ENCODE assay signal across 22 mouse cellular contexts in genomic region chr17:80105348-80105978, GRCm38 (mm10). TPM values are rescaled to one million over a fixed set of nuclear protein-coding genes. Genes with fewer than 3 reads are reported as not detected.
DNase-seq lines count a peak whose midpoint lies in the region; TF ChIP-seq lines count a peak whose summit lies in the region.
"Had no signal": no experiment of that assay in that cellular context is flagged by ENCODE, and none has a peak within 500 bp of the region (broad histone marks: within the 10 kb centered on the region; RNA-seq: fewer than 3 reads in every experiment).

No protein-coding gene starts in this region.

- H3K79me2 ChIP-seq in CH12.LX (replicated peaks; ENCODE audit: control insufficient read depth, extremely low read depth, insufficient read depth, poor library complexity, severe bottlenecking), result no peaks in the 10 kb centered on the region

- no peak for TF ChIP-seq EP300 in CH12.LX (IDR thresholded peaks at IDR 0.05; ENCODE audit: low read length)

- TF ChIP-seq POLR2A in CH12.LX (IDR thresholded peaks at IDR 0.05; ENCODE audit: low read depth, low read length), result no peak

- TF ChIP-seq RAD21 in CH12.LX (IDR thresholded peaks at IDR 0.05; ENCODE audit: low read depth, low read length), result no peak

- peaks cover 9% of the 10 kb centered on the region for H3K9me3 ChIP-seq in CH12.LX (replicated peaks; ENCODE audit: low read length)
- H3K9me3 ChIP-seq: embryonic facial prominence, embryonic 12.5 days; forebrain, embryonic 13.5 days; forebrain, embryonic 15.5 days had no signal

- H3K4me2 ChIP-seq in CH12.LX (ENCODE audit: insufficient read depth, low read depth, poor library complexity, severe bottlenecking), result peak overlapping the region; percentile 73
- H3K4me2 ChIP-seq: embryonic facial prominence, embryonic 12.5 days; forebrain, embryonic 13.5 days; forebrain, embryonic 15.5 days had no signal

- no peaks in the 10 kb centered on the region for H3K4me1 ChIP-seq in CH12.LX (ENCODE audit: control insufficient read depth in 1 of 2, insufficient read depth in 2 of 2)
- H3K4me1 ChIP-seq: embryonic facial prominence, embryonic 10.5 days; embryonic facial prominence, embryonic 12.5 days; forebrain, embryonic 13.5 days; forebrain, embryonic 15.5 days had no signal

- DNase-seq in CD4-positive helper T cell, adult 2 months (ENCODE audit: low read depth, low spot score), result peak; percentile 29
- DNase-seq in CD4-positive, CD25-positive, alpha-beta regulatory T cell, adult 2 months (ENCODE audit: low read depth, low spot score), result peak; percentile 48
- DNase-seq in CH12.LX (ENCODE audit: extremely low read depth), result no peak
- peak; percentile 68 for DNase-seq in induced T-regulatory cell, adult 2 months (ENCODE audit: low read depth)
- no peak for DNase-seq in gastrocnemius, postnatal 25 days
- no peak for DNase-seq in cerebellum, postnatal 4 days (ENCODE audit: low spot score in 2 of 2)
- DNase-seq in cerebellum, adult 8-10 months, result no peak
- DNase-seq in lung, adult 18-20 months, result no peak
- DNase-seq: adrenal gland, adult 8-10 months; adrenal gland, postnatal 14 days; adrenal gland, postnatal 36 days; cerebellum, adult 11-12 months; cerebellum, adult 2 months; cerebellum, adult 9-11 months; cerebellum, postnatal 14 days; cerebellum, postnatal 36 days; forebrain, postnatal 0 days had no signal

- in situ Hi-C loops in CH12.LX (cut with MboI; ENCODE audit: low pct_ligation_motif_present, low pct_unique_long_range_greater_than_20kb, low sequenced_read_pairs), result no loop called here

- H3K9ac ChIP-seq in CH12.LX (ENCODE audit: insufficient read depth, low read depth), result no peak overlapping the region
- H3K9ac ChIP-seq: embryonic facial prominence, embryonic 12.5 days; forebrain, embryonic 13.5 days; forebrain, embryonic 15.5 days; forebrain, postnatal 0 days had no signal

- no peak overlapping the region for H3K27ac ChIP-seq in CH12.LX (ENCODE audit: insufficient read depth, low read depth)
- H3K27ac ChIP-seq: embryonic facial prominence, embryonic 10.5 days; embryonic facial prominence, embryonic 12.5 days; forebrain, embryonic 13.5 days; forebrain, embryonic 15.5 days had no signal

- TF ChIP-seq CTCF in CH12.LX (conservative IDR thresholded peaks at IDR 0.05 in 1 of 2, IDR thresholded peaks at IDR 0.05 in 1 of 2; ENCODE audit: low read depth in 2 of 2, low read length in 2 of 2), result no peak

- dilution Hi-C loops in CH12.LX (cut with MboI; ENCODE audit: extremely low pct_ligation_motif_present, extremely low pct_unique_long_range_greater_than_20kb, low sequenced_read_pairs), result no loop called here

- H3K27me3 ChIP-seq in CH12.LX (replicated peaks), result peaks cover 3% of the 10 kb centered on the region
- H3K27me3 ChIP-seq: embryonic facial prominence, embryonic 12.5 days; forebrain, embryonic 13.5 days; forebrain, embryonic 15.5 days had no signal

- H3K4me3 ChIP-seq in CH12.LX (replicated peaks in 1 of 3; ENCODE audit: low read depth in 2 of 3, low read length in 2 of 3, poor library complexity in 1 of 3), result no peak overlapping the region
- H3K4me3 ChIP-seq: embryonic facial prominence, embryonic 10.5 days; embryonic facial prominence, embryonic 12.5 days; forebrain, embryonic 13.5 days; forebrain, embryonic 15.5 days had no signal

- no peaks in the 10 kb centered on the region for H3K36me3 ChIP-seq in CH12.LX (replicated peaks in 1 of 2; ENCODE audit: control insufficient read depth in 1 of 2, insufficient read depth in 1 of 2, low read length in 1 of 2)
- H3K36me3 ChIP-seq: embryonic facial prominence, embryonic 10.5 days; embryonic facial prominence, embryonic 12.5 days; forebrain, embryonic 15.5 days had no signal

TF ChIP-seq in CH12.LX, 34 proteins besides CTCF, POLR2A, EP300 and RAD21:
- no peak for TF ChIP-seq MAFK (IDR thresholded peaks at IDR 0.05; ENCODE audit: insufficient replicate concordance, low read length)
- TF ChIP-seq GABPA (IDR thresholded peaks at IDR 0.05; ENCODE audit: insufficient replicate concordance, low read depth, low read length), result no peak
- no peak for TF ChIP-seq JUND (conservative IDR thresholded peaks at IDR 0.05; ENCODE audit: low read depth, low read length)
- no peak for TF ChIP-seq USF1 (IDR thresholded peaks at IDR 0.05; ENCODE audit: low read depth, low read length)
- no peak for TF ChIP-seq ETS1 (conservative IDR thresholded peaks at IDR 0.05; ENCODE audit: low read depth, low read length)
- TF ChIP-seq ZNF384 (IDR thresholded peaks at IDR 0.05; ENCODE audit: low read depth, low read length), result no peak
- TF ChIP-seq MYC (IDR thresholded peaks at IDR 0.05; ENCODE audit: low read depth, low read length), result no peak
- no peak for TF ChIP-seq PAX5 (IDR thresholded peaks at IDR 0.05; ENCODE audit: low read length)
- no peak for TF ChIP-seq POLR2AphosphoS2 (IDR thresholded peaks at IDR 0.05; ENCODE audit: low read depth, low read length)
- no peak for TF ChIP-seq NRF1 (IDR thresholded peaks at IDR 0.05; ENCODE audit: low read depth, low read length)
- no peak for TF ChIP-seq CHD1 (IDR thresholded peaks at IDR 0.05; ENCODE audit: low read depth, low read length)
- TF ChIP-seq CHD2 (IDR thresholded peaks at IDR 0.05; ENCODE audit: low read length), result no peak
- TF ChIP-seq MEF2A (IDR thresholded peaks at IDR 0.05; ENCODE audit: borderline replicate concordance, low read depth, low read length), result no peak
- TF ChIP-seq ZKSCAN1 (IDR thresholded peaks at IDR 0.05; ENCODE audit: borderline replicate concordance, low read depth, low read length), result no peak
- TF ChIP-seq E2F4 (IDR thresholded peaks at IDR 0.05; ENCODE audit: insufficient replicate concordance, low read depth, low read length), result no peak
- TF ChIP-seq RCOR1 (conservative IDR thresholded peaks at IDR 0.05; ENCODE audit: low read depth, low read length), result no peak
- no peak for TF ChIP-seq SIN3A (IDR thresholded peaks at IDR 0.05; ENCODE audit: low read length)
- no peak for TF ChIP-seq MAX (IDR thresholded peaks at IDR 0.05; ENCODE audit: low read length)
- no peak for TF ChIP-seq ZMIZ1 (IDR thresholded peaks at IDR 0.05; ENCODE audit: low read depth, low read length)

RNA-seq across cellular contexts. Expression of gene Galm, which starts 21.8 kb away (rescaled TPM):
- total RNA-seq in CH12.LX (2012; rRNA removed) (not detected in 2 replicates), CH12.LX (2014; rRNA removed) (0.09 TPM in 1 of 2 replicates, not detected in the other)
- not detected in 2 replicates for polyA plus RNA-seq in CH12.LX (2012; ENCODE audit: insufficient read length, low read depth)
- total RNA-seq in gastrocnemius, postnatal 25 days (2021), result 1 to 10 TPM; 1.3 to 2.7 TPM
- total RNA-seq: MEL had no signal

RNA-seq across cellular contexts. Expression of gene Hnrnpll, which starts 43.3 kb away (rescaled TPM):
- total RNA-seq in CH12.LX (2012; rRNA removed) (24.1 and 26.1 TPM in 2 replicates), CH12.LX (2014; rRNA removed) (22.3 and 24.2 TPM in 2 replicates)
- 14.4 TPM in 2 replicates for polyA plus RNA-seq in CH12.LX (2012; ENCODE audit: insufficient read length, low read depth)
- 10 to 100 TPM; 13.7 to 14.6 TPM for total RNA-seq in gastrocnemius, postnatal 25 days (2021)

Comparison
In these comparisons a context has a peak if more than half of its experiments do, and no peak if none do; other contexts are left out.
1. DNase-seq: peak in CD4-positive helper T cell, adult 2 months (single experiment), CD4-positive, CD25-positive, alpha-beta regulatory T cell, adult 2 months (single experiment) and induced T-regulatory cell, adult 2 months (single experiment); none in CH12.LX (single experiment), gastrocnemius, postnatal 25 days (single experiment), cerebellum, postnatal 4 days (0 of 2), cerebellum, adult 8-10 months (single experiment) and lung, adult 18-20 months (0 of 2).